8 mouse cellular contexts compared by ENCODE assay signal in the genomic region with DNA sequence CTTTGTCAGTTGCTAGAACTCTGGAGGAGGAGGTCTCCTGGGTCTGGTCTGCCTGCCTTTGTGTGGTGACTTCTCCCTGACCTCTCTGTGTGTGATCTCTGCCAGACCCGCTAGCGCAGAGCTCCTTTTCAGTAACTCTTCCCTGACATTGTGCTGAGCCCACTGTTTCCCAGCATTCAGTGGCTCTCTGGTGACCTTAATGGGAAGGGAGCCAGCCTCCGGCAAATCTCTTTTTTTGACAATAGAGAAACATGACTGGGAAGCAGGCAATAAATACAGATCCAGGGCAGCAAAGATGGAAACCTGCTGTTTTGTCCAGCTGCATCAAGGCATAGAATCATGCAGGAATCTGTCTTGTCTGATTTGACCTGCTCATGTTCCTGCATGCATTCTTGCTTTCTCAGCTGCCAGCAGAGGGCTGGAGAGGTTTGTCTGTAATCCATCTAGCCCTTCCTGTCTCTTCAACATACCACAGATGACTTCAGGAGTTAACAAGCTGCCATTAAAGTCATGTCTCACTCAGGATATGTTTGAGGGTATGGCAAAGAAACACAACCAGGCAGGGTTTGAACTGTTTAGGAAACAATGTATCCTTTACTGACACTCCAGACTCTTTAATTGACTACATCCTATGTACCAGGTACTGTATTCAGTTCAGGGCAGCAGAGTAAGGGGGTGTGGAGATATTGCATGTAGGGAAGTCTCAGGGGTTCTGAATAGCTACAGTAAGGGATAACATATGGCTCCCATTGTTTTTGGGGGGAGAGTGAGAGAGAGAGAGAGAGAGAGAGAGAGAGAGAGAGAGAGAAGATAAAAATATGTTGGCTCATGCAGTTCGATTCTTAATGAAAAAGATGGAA.
DNase-seq lines count a peak whose midpoint lies in the region; ATAC-seq and TF ChIP-seq lines count a peak whose summit lies in the region.

No protein-coding gene starts in this region.

- H3K9ac ChIP-seq in forebrain, embryonic 16.5 days (replicated peaks; ENCODE audit: low read depth, low read length) = no peak overlapping the region
- H3K9ac ChIP-seq in hindbrain, embryonic 14.5 days = no peak overlapping the region
- H3K9ac ChIP-seq in limb, embryonic 15.5 days = no peak overlapping the region

- H3K9me3 ChIP-seq in forebrain, embryonic 16.5 days (ENCODE audit: control insufficient read depth, low read length) = no peaks in the 10 kb centered on the region
- H3K9me3 ChIP-seq in hindbrain, embryonic 14.5 days (ENCODE audit: control insufficient read depth, low read length) = no peaks in the 10 kb centered on the region
- no peaks in the 10 kb centered on the region for H3K9me3 ChIP-seq in limb, embryonic 15.5 days

- H3K27ac ChIP-seq in thymus, adult 2 months (ENCODE audit: control insufficient read depth, insufficient read depth, low read length) = no peak overlapping the region; the same call in 1 of the 2 replicates
- H3K27ac ChIP-seq in forebrain, embryonic 16.5 days (ENCODE audit: low read length) = no peak overlapping the region
- peak overlapping the region; percentile 61 for H3K27ac ChIP-seq in hindbrain, embryonic 14.5 days
- peak overlapping the region; percentile 54 for H3K27ac ChIP-seq in limb, embryonic 15.5 days
- H3K27ac ChIP-seq in small intestine, adult 2 months (ENCODE audit: insufficient read depth, low read depth, low read length) = 0 out of 2 replicates have a peak overlapping the region, but pooled peaks have one; percentile 15
- H3K27ac ChIP-seq in cerebellum, adult 2 months (ENCODE audit: insufficient read depth, low read length) = no peak overlapping the region

- ATAC-seq in forebrain, embryonic 16.5 days = 0 out of 2 replicates have a peak, but pooled peaks have one; percentile 44
- ATAC-seq in hindbrain, embryonic 14.5 days (ENCODE audit: low FRiP score) = peak; percentile 59; the same call in 1 of the 2 replicates
- peak; percentile 37; the same call in 1 of the 2 replicates for ATAC-seq in limb, embryonic 15.5 days (ENCODE audit: insufficient number of reproducible peaks, low FRiP score, low TSS enrichment, low read depth)

- TF ChIP-seq POLR2A in thymus, adult 2 months (IDR thresholded peaks at IDR 0.05; ENCODE audit: control insufficient read depth, extremely low read depth, insufficient read depth, low read length, poor library complexity) = no peak
- TF ChIP-seq POLR2A in small intestine, adult 2 months (IDR thresholded peaks at IDR 0.05; ENCODE audit: low read depth, low read length) = no peak
- TF ChIP-seq POLR2A in cerebellum, adult 2 months (IDR thresholded peaks at IDR 0.05; ENCODE audit: borderline replicate concordance, insufficient read depth, low read length) = no peak

- H3K36me3 ChIP-seq in thymus, adult 2 months (ENCODE audit: control insufficient read depth, insufficient read depth, low read length) = no peaks in the 10 kb centered on the region
- no peaks in the 10 kb centered on the region for H3K36me3 ChIP-seq in forebrain, embryonic 16.5 days (ENCODE audit: control insufficient read depth, insufficient read depth)
- H3K36me3 ChIP-seq in hindbrain, embryonic 14.5 days (replicated peaks; ENCODE audit: control insufficient read depth, insufficient read depth) = no peaks in the 10 kb centered on the region
- H3K36me3 ChIP-seq in limb, embryonic 15.5 days = no peaks in the 10 kb centered on the region
- H3K36me3 ChIP-seq in small intestine, adult 2 months (ENCODE audit: control insufficient read depth, insufficient read depth, low read length) = no peaks in the 10 kb centered on the region

- peak; percentile 26 for DNase-seq in thymus, postnatal 0 days (ENCODE audit: low spot score)
- DNase-seq in thymus, adult 2 months = no peak
- peak; percentile 52 for DNase-seq in hindbrain, embryonic 14.5 days (ENCODE audit: low spot score)
- DNase-seq in cerebellum, adult 2 months = no peak
- no peak for DNase-seq in ovary, adult 18-20 months (ENCODE audit: low spot score)

- H3K4me3 ChIP-seq in thymus, adult 2 months (ENCODE audit: control insufficient read depth, insufficient read depth, low read length) = no peak overlapping the region
- no peak overlapping the region for H3K4me3 ChIP-seq in forebrain, embryonic 16.5 days (replicated peaks; ENCODE audit: low read length)
- no peak overlapping the region for H3K4me3 ChIP-seq in hindbrain, embryonic 14.5 days (replicated peaks; ENCODE audit: low read length)
- no peak overlapping the region for H3K4me3 ChIP-seq in limb, embryonic 15.5 days
- H3K4me3 ChIP-seq in small intestine, adult 2 months (ENCODE audit: low read depth, low read length) = no peak overlapping the region
- no peak overlapping the region for H3K4me3 ChIP-seq in cerebellum, adult 2 months (replicated peaks; ENCODE audit: insufficient read depth, low read depth, low read length)

- WGBS in thymus, adult 2 months = 94% methylated on average over 4 of the region's 4 CpGs
- 18% methylated on average over 4 of the region's 4 CpGs for WGBS in forebrain, embryonic 16.5 days
- WGBS in hindbrain, embryonic 14.5 days = 9% methylated on average over 4 of the region's 4 CpGs
- WGBS in limb, embryonic 15.5 days = 16% methylated on average over 4 of the region's 4 CpGs
- 35% methylated on average over 4 of the region's 4 CpGs for WGBS in small intestine, adult 2 months
- WGBS in cerebellum, adult 2 months = 69% methylated on average over 4 of the region's 4 CpGs

- H3K27me3 ChIP-seq in thymus, adult 2 months (ENCODE audit: control insufficient read depth, insufficient read depth, low read length) = no peaks in the 10 kb centered on the region
- H3K27me3 ChIP-seq in forebrain, embryonic 16.5 days (replicated peaks; ENCODE audit: control insufficient read depth, insufficient read depth, low read length) = no peaks in the 10 kb centered on the region
- H3K27me3 ChIP-seq in hindbrain, embryonic 14.5 days (ENCODE audit: control insufficient read depth, insufficient read depth, low read length) = no peaks in the 10 kb centered on the region
- no peaks in the 10 kb centered on the region for H3K27me3 ChIP-seq in limb, embryonic 15.5 days
- H3K27me3 ChIP-seq in small intestine, adult 2 months (ENCODE audit: control insufficient read depth, insufficient read depth, low read length) = no peaks in the 10 kb centered on the region
- no peaks in the 10 kb centered on the region for H3K27me3 ChIP-seq in cerebellum, adult 2 months (ENCODE audit: control insufficient read depth, insufficient read depth, low read length)

- H3K4me1 ChIP-seq in thymus, adult 2 months (replicated peaks; ENCODE audit: control insufficient read depth, insufficient read depth, low read length) = no peaks in the 10 kb centered on the region
- peaks cover 20% of the 10 kb centered on the region for H3K4me1 ChIP-seq in forebrain, embryonic 16.5 days (replicated peaks; ENCODE audit: control insufficient read depth, insufficient read depth, low read length)
- peaks cover 33% of the 10 kb centered on the region for H3K4me1 ChIP-seq in hindbrain, embryonic 14.5 days (replicated peaks; ENCODE audit: control insufficient read depth, insufficient read depth, low read length)
- peaks cover 27% of the 10 kb centered on the region for H3K4me1 ChIP-seq in limb, embryonic 15.5 days
- H3K4me1 ChIP-seq in small intestine, adult 2 months (ENCODE audit: control insufficient read depth, insufficient read depth, insufficient read length, low read length) = no peaks in the 10 kb centered on the region
- peaks cover 4% of the 10 kb centered on the region for H3K4me1 ChIP-seq in cerebellum, adult 2 months (ENCODE audit: control insufficient read depth, insufficient read depth, low read length)

- no peak for TF ChIP-seq CTCF in thymus, adult 2 months (IDR thresholded peaks at IDR 0.05; ENCODE audit: borderline replicate concordance, control insufficient read depth, extremely low read depth, insufficient read depth, low read length, poor library complexity)
- TF ChIP-seq CTCF in small intestine, adult 2 months (IDR thresholded peaks at IDR 0.05; ENCODE audit: extremely low read depth, insufficient read length, insufficient replicate concordance, low read depth, low read length) = no peak
- no peak for TF ChIP-seq CTCF in cerebellum, adult 2 months (IDR thresholded peaks at IDR 0.05; ENCODE audit: borderline replicate concordance, insufficient read depth, low read depth, low read length)

- H3K4me2 ChIP-seq in forebrain, embryonic 16.5 days (ENCODE audit: low read length) = no peak overlapping the region
- no peak overlapping the region for H3K4me2 ChIP-seq in hindbrain, embryonic 14.5 days (replicated peaks)
- H3K4me2 ChIP-seq in limb, embryonic 15.5 days = no peak overlapping the region

Comparison
In these comparisons a context has a peak if more than half of its experiments do, and no peak if none do; other contexts are left out.
1. DNase-seq: peak in thymus, postnatal 0 days (single experiment) and hindbrain, embryonic 14.5 days (single experiment); none in thymus, adult 2 months (single experiment), cerebellum, adult 2 months (0 of 2) and ovary, adult 18-20 months (single experiment).
2. H3K27ac ChIP-seq: peak in hindbrain, embryonic 14.5 days (single experiment), limb, embryonic 15.5 days (single experiment) and small intestine, adult 2 months (single experiment); none in thymus, adult 2 months (single experiment), forebrain, embryonic 16.5 days (single experiment) and cerebellum, adult 2 months (single experiment).
3. Peak in every context shown above with its lines, with median percentiles within 50 percentile points of each other: ATAC-seq.